Mouse (Mus musculus) bone marrow, adult 2 months (tissue): ENCODE data around the gene Mettl8.

Experiments
- CTCF ChIP-seq: fragments of 200-500 bp; IDR thresholded peaks from 2 replicates; pipeline ENCODE4 v1.5.1; 2011; ENCODE audit warnings: low read length, control low read depth; ENCODE audit not compliant: control insufficient read depth, insufficient read depth
- POLR2A ChIP-seq: fragments of 200-500 bp; IDR thresholded peaks from 2 replicates; pipeline ENCODE4 v1.6.1; 2011; ENCODE audit warnings: low read depth, mild to moderate bottlenecking, control low read depth, low read length, borderline replicate concordance; ENCODE audit not compliant: control insufficient read depth

GRCm38 (mm10) chr2:71054716-71055115 lies 667 bp downstream of the Mettl8 start:
- no peak for TF ChIP-seq CTCF
- TF ChIP-seq POLR2A: no peak
